Mouse (Mus musculus) ES-Bruce4 (cell line): Measurements from ENCODE around the gene Sgk1.

Experiments used
- CTCF ChIP-seq: IDR thresholded peaks from one replicate; pipeline ENCODE4 v1.8.1; 2011; ENCODE audit warnings: low read depth, low read length
- EP300 ChIP-seq: IDR thresholded peaks from 2 replicates; pipeline ENCODE4 v1.6.1; 2011; ENCODE audit warnings: low read depth, low read length; ENCODE audit not compliant: insufficient read depth
- POLR2A ChIP-seq: IDR thresholded peaks from one replicate; pipeline ENCODE4 v1.8.1; 2011; ENCODE audit warnings: low read length; ENCODE audit not compliant: insufficient read depth

- TF ChIP-seq CTCF = no peak
- TF ChIP-seq POLR2A = no peak
- no peak for TF ChIP-seq EP300
These were observed 111.8 kb downstream of the Sgk1 start for GRCm38 (mm10) chr10:21993515-21994373.
